8 mouse cellular contexts compared by ENCODE assay signal in genomic region chr10:18138853-18139503, GRCm38 (mm10).
DNase-seq lines count a peak whose midpoint lies in the region; ATAC-seq and TF ChIP-seq lines count a peak whose summit lies in the region.
"Not testable (repeated sequence)": the region's sequence is repeated elsewhere in the genome, so short reads cannot be mapped to it uniquely, and the experiment has no call there.

No protein-coding gene starts in this region.

- H3K4me3 ChIP-seq in embryonic facial prominence, embryonic 10.5 days, result peak overlapping the region; percentile 40
- H3K4me3 ChIP-seq in forebrain, embryonic 14.5 days (ENCODE audit: low read depth, low read length), result 0 out of 2 replicates have a peak overlapping the region, but pooled peaks have one; percentile 14
- H3K4me3 ChIP-seq in heart, embryonic 16.5 days (ENCODE audit: low read length), result peak overlapping the region; percentile 35
- peak overlapping the region; percentile 18; the same call in 1 of the 2 replicates for H3K4me3 ChIP-seq in intestine, embryonic 14.5 days (ENCODE audit: low read depth, low read length)
- peak overlapping the region; percentile 30 for H3K4me3 ChIP-seq in limb, embryonic 13.5 days
- H3K4me3 ChIP-seq in lung, embryonic 14.5 days (ENCODE audit: low read depth, low read length), result not testable (repeated sequence)
- peak overlapping the region; percentile 24 for H3K4me3 ChIP-seq in midbrain, embryonic 15.5 days

- H3K9ac ChIP-seq in forebrain, embryonic 14.5 days (ENCODE audit: low read length); heart, embryonic 16.5 days (ENCODE audit: low read length); intestine, embryonic 14.5 days (ENCODE audit: low read length); limb, embryonic 13.5 days; lung, embryonic 14.5 days; midbrain, embryonic 15.5 days: not testable (repeated sequence)

- not testable (repeated sequence) for DNase-seq in embryonic facial prominence, embryonic 10.5 days (ENCODE audit: low spot score); forebrain, embryonic 14.5 days (ENCODE audit: low spot score); intestine, embryonic 14.5 days (ENCODE audit: low spot score); lung, embryonic 14.5 days
- peak; percentile 28 for DNase-seq in splenic B cell, adult 2 months (ENCODE audit: low read depth, low spot score)

- H3K4me1 ChIP-seq in embryonic facial prominence, embryonic 10.5 days; forebrain, embryonic 14.5 days (ENCODE audit: control insufficient read depth, insufficient read depth, low read length); heart, embryonic 16.5 days (ENCODE audit: control insufficient read depth, insufficient read depth, low read length); intestine, embryonic 14.5 days (replicated peaks; ENCODE audit: control insufficient read depth, insufficient read depth, low read length); limb, embryonic 13.5 days; lung, embryonic 14.5 days (ENCODE audit: insufficient read depth); midbrain, embryonic 15.5 days: not testable (repeated sequence)

- not testable (repeated sequence) for H3K9me3 ChIP-seq in embryonic facial prominence, embryonic 10.5 days; forebrain, embryonic 14.5 days (replicated peaks; ENCODE audit: control insufficient read depth, low read length); heart, embryonic 16.5 days (replicated peaks; ENCODE audit: control insufficient read depth, low read length); intestine, embryonic 14.5 days (ENCODE audit: control insufficient read depth, low read length); limb, embryonic 13.5 days; lung, embryonic 14.5 days (ENCODE audit: low read depth, low read length); midbrain, embryonic 15.5 days

- ATAC-seq in forebrain, embryonic 14.5 days, result peak; percentile 48; the same call in 1 of the 2 replicates
- ATAC-seq in heart, embryonic 16.5 days (replicated peaks; ENCODE audit: extremely low read depth, insufficient read depth, low FRiP score); intestine, embryonic 14.5 days (replicated peaks; ENCODE audit: low FRiP score, low TSS enrichment, low read depth); limb, embryonic 13.5 days (ENCODE audit: low FRiP score, low read depth): not testable (repeated sequence)
- ATAC-seq in lung, embryonic 14.5 days (ENCODE audit: insufficient read depth), result peak; percentile 49; the same call in 1 of the 2 replicates
- peak; percentile 86 for ATAC-seq in midbrain, embryonic 15.5 days (replicated peaks)

- TF ChIP-seq CTCF in lung, embryonic 14.5 days (IDR thresholded peaks at IDR 0.05; ENCODE audit: low read depth), result not testable (repeated sequence)

- not testable (repeated sequence) for H3K27me3 ChIP-seq in embryonic facial prominence, embryonic 10.5 days (replicated peaks; ENCODE audit: low read depth, poor library complexity, severe bottlenecking); forebrain, embryonic 14.5 days (replicated peaks; ENCODE audit: control insufficient read depth, insufficient read depth, low read length); heart, embryonic 16.5 days (ENCODE audit: control insufficient read depth, insufficient read depth, low read length); intestine, embryonic 14.5 days (replicated peaks; ENCODE audit: control insufficient read depth, insufficient read depth, low read length); limb, embryonic 13.5 days; lung, embryonic 14.5 days (ENCODE audit: insufficient read depth, low read length); midbrain, embryonic 15.5 days (replicated peaks); splenic B cell, adult 2 months (ENCODE audit: control insufficient read depth, insufficient read depth, low read length, poor library complexity, severe bottlenecking)

- 67% methylated on average over 15 of the region's 26 CpGs for WGBS in embryonic facial prominence, embryonic 10.5 days
- WGBS in forebrain, embryonic 14.5 days, result 73% methylated on average over 12 of the region's 26 CpGs
- 74% methylated on average over 12 of the region's 26 CpGs for WGBS in heart, embryonic 16.5 days
- 63% methylated on average over 13 of the region's 26 CpGs for WGBS in intestine, embryonic 14.5 days
- WGBS in limb, embryonic 13.5 days, result 73% methylated on average over 16 of the region's 26 CpGs
- 66% methylated on average over 12 of the region's 26 CpGs for WGBS in lung, embryonic 14.5 days
- WGBS in midbrain, embryonic 15.5 days, result 70% methylated on average over 14 of the region's 26 CpGs

- H3K36me3 ChIP-seq in embryonic facial prominence, embryonic 10.5 days (replicated peaks); forebrain, embryonic 14.5 days (ENCODE audit: control insufficient read depth, insufficient read depth, low read length); heart, embryonic 16.5 days (ENCODE audit: control insufficient read depth, insufficient read depth); intestine, embryonic 14.5 days (ENCODE audit: control insufficient read depth, insufficient read depth, low read length); limb, embryonic 13.5 days; lung, embryonic 14.5 days (ENCODE audit: insufficient read depth); midbrain, embryonic 15.5 days (replicated peaks); splenic B cell, adult 2 months (ENCODE audit: control insufficient read depth, insufficient read depth, low read length, poor library complexity, severe bottlenecking): not testable (repeated sequence)

- not testable (repeated sequence) for H3K27ac ChIP-seq in embryonic facial prominence, embryonic 10.5 days (replicated peaks); forebrain, embryonic 14.5 days (ENCODE audit: low read depth, low read length); heart, embryonic 16.5 days (ENCODE audit: low read length); intestine, embryonic 14.5 days (ENCODE audit: low read depth); limb, embryonic 13.5 days; lung, embryonic 14.5 days (ENCODE audit: low read depth); midbrain, embryonic 15.5 days

- H3K4me2 ChIP-seq in forebrain, embryonic 14.5 days (ENCODE audit: low read length); intestine, embryonic 14.5 days (ENCODE audit: low read length); limb, embryonic 13.5 days (replicated peaks); lung, embryonic 14.5 days: not testable (repeated sequence)
- H3K4me2 ChIP-seq in heart, embryonic 16.5 days (ENCODE audit: low read depth, low read length), result 0 out of 2 replicates have a peak overlapping the region, but pooled peaks have one; percentile 33
- H3K4me2 ChIP-seq in midbrain, embryonic 15.5 days, result peak overlapping the region; percentile 36
